Mouse (Mus musculus): Measurements from ENCODE around the gene Aebp1. TPM values are rescaled to one million over a fixed set of nuclear protein-coding genes. Genes with fewer than 3 reads are reported as not detected.
"Not testable (repeated sequence)": the region's sequence is repeated elsewhere in the genome, so short reads cannot be mapped to it uniquely, and the experiment has no call there.

Aebp1 gene
- total RNA-seq, 1 experiment from 2014 or later: 213 TPM

GRCm38 (mm10) chr11:5855902-5856301, 5.8 kb upstream of the Aebp1 start:
- peak; percentile 69 for DNase-seq

- DNase-seq: no peak
Observed at GRCm38 (mm10) chr11:5856479-5857130, 5.1 kb upstream of the Aebp1 start.

- no peak for DNase-seq
Observed at GRCm38 (mm10) chr11:5858723-5859122, 3.0 kb upstream of the Aebp1 start.

DNA sequence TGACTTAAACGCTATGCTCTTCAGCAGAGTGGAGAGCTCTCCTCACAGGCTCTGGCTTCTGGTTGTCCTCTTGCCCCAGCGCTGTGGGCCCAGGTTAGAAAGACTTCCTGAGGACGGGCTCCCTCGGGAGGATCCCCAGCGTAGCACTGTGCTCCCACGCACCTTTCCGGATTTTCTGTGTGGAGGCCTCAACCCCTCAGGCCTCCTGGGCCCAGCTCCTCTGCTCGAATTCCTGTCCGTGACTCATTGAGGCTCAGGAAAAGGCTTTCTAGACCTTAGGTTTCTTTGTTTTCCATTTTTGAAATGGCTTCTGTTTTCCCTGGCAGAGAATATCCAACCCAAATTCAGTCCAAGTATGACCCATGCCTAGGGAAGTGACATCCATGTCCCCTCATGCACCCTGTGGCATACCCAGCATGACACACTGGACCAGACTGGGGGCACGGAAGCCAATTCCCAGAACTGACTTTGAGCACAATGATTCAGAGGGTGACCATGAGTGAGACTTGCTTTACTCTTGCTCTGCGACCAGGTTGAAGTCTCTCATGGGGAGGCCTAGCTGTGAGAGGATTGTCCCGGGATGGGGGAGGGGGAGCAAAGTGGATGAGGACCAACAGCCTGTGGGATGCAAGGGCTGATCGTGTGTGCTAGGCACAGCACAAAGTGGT, 1.7 kb upstream of the Aebp1 start:
- DNase-seq: no peak

DNA sequence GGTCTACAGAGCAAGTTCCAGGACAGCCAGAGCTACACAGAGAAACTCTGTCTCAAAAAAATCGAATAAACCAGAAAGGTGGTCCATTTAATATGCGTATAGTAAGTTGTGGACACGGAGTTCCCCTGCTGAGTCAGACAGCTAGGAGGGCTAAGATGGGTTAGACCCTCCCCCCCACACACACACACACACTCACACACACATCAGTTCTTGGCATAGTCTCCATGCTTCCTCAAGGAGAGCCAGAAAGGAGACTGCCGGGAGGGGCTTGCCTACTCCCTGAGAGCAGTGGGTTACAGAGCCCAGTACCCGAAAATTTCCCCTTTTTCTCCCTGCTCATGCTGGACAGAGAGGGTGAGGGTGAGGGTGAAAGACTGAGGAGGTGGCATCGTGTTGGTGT, 1.1 kb upstream of the Aebp1 start:
- no peak for DNase-seq

DNA sequence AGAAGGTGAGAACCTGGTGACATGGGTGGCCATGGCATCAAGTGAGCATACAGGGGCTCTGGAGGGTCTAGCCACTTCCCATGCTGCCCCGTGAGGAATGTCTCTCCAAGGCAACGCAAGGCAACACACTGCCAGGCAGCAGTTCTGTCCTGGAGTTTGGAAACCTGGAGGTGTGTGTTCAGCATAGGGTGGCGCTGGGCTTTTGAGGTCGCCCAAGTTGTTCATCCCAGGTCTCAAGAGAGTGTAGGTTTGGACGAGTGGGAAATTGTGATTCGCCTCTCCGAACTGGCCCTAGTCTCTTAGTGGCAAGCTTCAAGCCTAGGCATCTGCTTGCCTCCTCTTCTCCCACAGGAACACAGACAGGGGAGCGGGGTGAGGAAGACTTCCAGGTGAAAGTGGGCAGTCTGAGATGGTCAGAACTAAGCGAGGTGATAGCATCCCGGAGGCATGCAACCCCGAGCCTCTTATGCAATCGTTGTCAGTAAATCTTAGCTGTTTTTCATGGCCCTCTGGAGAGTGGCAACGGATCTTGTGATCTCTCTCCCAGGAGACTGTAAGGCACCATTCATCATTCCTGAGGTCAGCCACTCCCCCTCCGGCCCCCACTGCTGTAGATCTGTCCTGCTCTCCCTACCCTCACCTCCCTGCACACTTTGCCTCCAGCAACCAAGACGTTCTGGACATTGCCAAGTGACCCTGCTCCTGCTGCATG, 803 bp downstream of the Aebp1 start:
- DNase-seq: peak; percentile 88

DNA sequence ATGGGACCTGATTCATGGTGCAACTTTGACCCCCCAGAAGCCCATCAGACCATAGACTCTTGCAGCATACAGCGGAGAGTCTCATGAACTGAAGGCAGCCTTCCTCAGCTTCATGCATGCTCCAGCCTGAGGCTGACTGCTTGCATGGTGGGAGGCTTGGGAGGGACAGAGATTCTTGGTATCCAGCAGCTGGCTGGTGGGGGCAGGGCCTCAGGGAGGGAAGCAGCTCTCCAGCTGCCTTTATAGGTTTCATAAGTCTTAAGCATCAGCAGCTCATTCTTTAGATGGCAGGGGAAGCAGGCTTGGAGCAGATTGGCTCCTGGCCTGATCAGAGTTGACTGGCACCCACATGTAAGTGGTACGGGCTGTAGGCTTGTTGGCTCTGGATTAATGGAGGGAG, 5.4 kb downstream of the Aebp1 start:
- DNase-seq: no peak

GRCm38 (mm10) chr11:5868324-5868723, 6.6 kb downstream of the Aebp1 start:
- DNase-seq: no peak

DNA sequence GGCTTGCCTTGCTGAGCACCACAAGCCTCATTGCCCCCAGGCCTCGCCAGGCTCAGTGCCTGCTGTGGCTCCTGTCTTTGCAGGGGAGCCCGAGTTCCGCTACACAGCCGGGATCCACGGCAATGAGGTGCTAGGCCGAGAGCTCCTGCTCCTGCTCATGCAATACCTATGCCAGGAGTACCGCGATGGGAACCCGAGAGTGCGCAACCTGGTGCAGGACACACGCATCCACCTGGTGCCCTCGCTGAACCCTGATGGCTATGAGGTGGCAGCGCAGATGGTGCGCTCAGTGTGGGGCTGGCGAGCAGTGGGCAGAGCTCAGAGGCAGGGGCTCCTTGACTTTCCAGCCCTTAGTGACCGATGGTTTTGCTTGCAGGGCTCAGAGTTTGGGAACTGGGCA, 7.6 kb downstream of the Aebp1 start:
- DNase-seq: no peak

DNA sequence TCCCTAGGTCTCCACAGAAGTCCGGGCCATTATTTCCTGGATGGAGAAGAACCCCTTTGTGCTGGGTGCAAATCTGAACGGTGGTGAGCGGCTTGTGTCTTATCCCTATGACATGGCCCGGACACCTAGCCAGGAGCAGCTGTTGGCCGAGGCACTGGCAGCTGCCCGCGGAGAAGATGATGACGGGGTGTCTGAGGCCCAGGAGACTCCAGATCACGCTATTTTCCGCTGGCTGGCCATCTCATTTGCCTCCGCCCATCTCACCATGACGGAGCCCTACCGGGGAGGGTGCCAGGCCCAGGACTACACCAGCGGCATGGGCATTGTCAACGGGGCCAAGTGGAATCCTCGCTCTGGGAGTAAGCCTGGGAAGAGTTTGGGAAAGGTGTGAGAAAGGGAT, 8.3 kb downstream of the Aebp1 start:
- DNase-seq: no peak

GRCm38 (mm10) chr11:5872707-5873106, 11.0 kb downstream of the Aebp1 start:
- DNase-seq: no peak

DNA sequence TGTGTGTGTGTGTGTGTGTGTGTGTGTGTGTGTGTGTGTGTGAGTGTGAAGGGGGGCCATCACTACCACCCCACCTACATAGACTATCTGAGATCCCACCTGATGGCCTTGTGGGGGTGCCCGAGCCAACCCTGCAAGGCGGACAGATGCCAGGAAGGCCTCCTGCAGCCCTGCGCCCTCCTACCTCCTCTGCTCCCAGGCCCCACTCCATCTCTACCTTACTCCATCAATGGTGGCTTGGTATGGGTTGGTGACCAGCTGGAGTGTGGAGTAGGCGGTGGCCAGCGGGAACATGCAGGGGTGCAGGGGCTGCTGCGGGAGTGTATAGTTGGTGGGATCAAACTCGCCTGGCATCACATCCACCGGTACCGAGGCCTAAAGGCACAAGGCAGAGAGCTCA, 11.4 kb downstream of the Aebp1 start:
- no peak for DNase-seq

DNA sequence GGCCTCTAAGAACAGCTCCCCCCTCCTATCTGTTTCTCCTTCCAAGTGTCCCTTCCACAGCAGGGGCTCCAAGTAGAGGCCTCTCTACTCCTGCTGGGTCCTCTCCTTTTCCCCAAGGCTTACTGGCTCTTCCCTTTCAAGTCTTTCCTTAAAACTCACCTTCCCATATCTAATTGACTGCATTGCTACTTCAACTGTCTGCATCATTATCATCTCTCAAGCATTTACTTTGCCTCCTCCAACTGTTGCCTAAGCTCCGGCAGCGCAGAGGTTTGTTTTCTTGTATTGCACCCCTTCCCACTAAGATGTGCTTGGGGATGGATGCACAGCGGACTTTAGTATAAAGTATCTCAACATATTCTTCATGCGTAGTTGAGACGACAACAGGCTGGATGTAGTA, 15.7 kb downstream of the Aebp1 start:
- DNase-seq: no peak

- peak; percentile 99 for DNase-seq
Observed at GRCm38 (mm10) chr11:5877921-5878526, 16.3 kb downstream of the Aebp1 start, which contains the start of gene Pold2. Gene Pold2 (minus strand): TSS chr11:5878292.

DNA sequence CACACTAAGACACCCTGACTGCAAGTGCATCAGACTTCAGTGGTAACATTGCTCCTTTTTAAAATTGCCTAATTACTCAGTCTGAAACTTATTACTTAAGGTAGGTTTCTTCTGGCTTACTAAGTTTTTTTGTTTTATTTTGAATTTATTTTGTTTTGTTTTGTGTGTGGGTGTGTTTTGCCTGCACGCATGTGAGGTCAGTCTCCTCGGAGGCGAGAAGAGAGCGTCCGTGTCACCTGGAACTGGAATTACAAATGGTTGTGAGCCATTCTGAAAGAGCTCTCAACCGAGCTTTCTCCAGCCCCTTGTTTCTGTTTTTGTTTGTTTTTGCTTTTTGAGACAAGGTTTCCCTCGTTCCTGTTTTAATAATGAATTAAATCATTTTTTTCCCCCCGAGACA, 16.9 kb downstream of the Aebp1 start:
- DNase-seq: no peak

DNA sequence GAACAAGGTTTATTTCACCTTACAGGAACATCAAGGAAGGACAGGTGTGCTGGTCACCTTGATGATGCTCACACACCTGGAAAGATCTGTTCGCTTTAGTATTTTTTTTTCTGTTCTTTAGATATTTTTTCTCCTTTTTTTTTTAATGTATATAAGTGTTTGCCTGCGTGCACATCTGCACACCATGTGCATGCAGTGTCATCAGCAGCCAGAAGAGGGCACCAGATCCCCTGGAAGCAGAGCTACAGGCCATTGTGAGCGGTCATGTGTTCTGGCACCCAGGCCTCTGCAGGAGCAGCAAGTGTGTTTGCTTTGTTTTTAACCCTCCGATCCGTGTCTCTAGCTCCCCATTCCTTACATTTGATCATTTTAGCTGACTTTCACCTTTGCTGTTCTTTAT, 18.2 kb downstream of the Aebp1 start:
- peak; percentile 76 for DNase-seq

DNA sequence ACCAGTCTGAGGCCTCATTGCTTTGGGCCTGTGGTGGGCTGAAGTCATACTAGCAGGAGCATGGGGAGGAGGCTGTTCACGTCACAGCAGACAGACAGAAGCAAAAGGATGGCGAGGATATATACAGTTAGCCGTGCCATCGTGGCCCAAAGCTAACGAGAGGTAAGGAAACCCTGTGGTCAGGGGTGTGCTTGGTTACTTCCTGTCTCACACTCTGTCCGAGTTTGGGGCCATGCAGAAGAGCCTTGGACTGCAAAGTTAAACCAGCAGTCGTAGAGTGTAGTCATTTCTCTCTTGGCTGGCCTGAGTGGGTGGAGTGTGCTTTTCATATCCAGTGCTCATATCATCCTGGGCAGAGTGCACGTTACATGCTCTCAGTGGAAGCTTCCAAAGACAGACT, 20.8 kb downstream of the Aebp1 start:
- DNase-seq: no peak

DNA sequence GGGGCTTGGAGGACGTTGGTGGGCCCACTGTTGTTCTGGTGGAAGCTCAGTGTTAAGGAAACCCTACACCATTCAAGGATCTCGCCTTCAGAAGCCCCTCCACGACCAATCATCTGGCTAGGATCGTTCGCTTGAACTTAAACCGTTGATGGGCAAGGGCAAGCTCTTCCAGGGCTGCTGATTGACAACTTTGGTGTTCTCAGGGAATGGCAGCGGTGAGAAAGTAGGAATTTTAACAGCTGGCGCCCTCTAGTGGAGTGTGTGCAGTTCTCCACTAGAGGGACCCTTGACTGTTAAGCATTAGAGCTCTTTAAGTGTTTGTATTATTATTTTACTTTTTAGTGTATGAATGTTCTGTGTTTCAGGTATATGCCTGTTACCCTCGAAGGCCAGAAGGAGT, 24.4 kb downstream of the Aebp1 start:
- DNase-seq: peak; percentile 76

- no peak for DNase-seq
Observed at GRCm38 (mm10) chr11:5887250-5887649, 25.5 kb downstream of the Aebp1 start.

DNA sequence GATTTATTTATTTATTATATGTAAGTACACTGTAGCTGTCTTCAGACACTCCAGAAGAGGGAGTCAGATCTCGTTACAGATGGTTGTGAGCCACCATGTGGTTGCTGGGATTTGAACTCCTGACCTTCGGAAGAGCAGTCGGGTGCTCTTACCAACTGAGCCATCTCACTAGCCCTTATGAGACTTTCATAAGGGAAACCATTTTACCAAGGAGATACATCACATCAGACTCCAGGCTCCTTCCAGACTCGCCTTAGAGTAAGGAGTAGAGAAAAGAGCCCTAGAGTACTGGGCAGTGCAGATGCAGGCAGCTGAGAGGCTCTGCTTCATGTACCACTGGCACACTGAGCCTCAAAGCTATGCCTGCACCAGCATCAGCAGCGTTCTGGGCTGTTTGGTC, 26.8 kb downstream of the Aebp1 start:
- DNase-seq: not testable (repeated sequence)

DNA sequence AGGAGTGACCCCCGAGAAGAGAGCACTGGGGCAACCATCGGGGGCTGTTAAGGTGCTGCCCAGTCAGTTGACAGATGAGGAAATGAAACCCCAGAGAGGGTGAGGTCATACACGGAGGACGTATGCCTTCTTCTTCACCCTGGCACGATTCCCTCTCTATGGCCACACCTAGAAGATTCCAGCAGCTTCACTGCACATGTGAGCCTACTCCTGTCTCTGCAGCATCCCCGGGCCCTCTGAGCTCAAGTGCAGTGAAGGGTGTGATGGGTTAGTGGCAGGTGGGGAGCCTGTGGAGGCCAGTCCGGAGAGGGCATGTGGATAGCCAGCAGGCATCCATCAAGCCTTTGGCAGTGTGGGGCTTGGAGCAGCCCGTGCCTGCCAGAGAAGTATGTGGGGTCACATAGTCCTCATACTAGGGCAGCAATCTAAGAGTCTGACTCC, 30.4 kb downstream of the Aebp1 start:
- DNase-seq: no peak

DNA sequence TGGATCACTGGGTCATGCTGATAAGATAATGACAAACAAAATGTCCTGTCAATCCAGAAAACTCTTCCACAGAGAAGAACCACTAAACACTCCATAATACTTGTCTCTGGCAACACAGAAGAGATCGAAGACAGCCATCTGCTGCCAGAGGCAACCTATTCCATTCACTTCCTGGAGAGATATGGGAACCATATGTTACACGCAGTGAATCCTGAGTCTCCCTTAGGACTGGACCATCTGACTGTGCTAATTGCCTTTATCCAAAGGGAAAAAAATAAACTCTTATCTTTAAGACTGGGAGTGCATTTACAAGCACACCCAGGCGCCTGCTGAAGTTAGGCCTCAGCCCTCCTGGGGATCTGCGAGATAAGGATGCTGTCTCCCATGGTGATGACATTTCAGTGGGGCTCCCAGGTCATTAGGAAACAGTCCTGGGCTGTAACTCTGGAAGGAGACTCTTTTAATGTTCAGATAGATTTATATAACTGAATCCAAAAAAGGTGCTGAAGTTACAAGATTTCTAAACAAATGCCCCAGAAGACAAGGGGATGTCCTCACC, 31.1 kb downstream of the Aebp1 start:
- DNase-seq: no peak

- DNase-seq: no peak
Observed at GRCm38 (mm10) chr11:5893807-5894206, 32.1 kb downstream of the Aebp1 start.

All from adrenal gland, postnatal 14 days (tissue).